Mouse (Mus musculus) forebrain, embryonic 12.5 days (tissue): ENCODE data around the gene Gm28434. TPM values are rescaled to one million over a fixed set of nuclear protein-coding genes. Genes with fewer than 3 reads are reported as not detected.

ENCODE experiments used
- ATAC-seq: fragments of 200-750 bp; cut with Nextera tagmentation; 2 replicates; pipeline ENCODE4 v1.8.0; 2017; ENCODE audit warnings: moderate TSS enrichment; ENCODE audit not compliant: low FRiP score
- H3K27ac ChIP-seq: fragments of 300-500 bp; sonication (generic); 2 replicates; pipeline ENCODE4 v1.5.1; 2016; ENCODE audit warnings: mild to moderate bottlenecking
- H3K27me3 ChIP-seq: fragments of 300-500 bp; sonication (generic); 2 replicates; pipeline ENCODE4 v1.6.1; 2016; ENCODE audit warnings: mild to moderate bottlenecking
- H3K36me3 ChIP-seq: fragments of 300-500 bp; sonication (generic); replicated peaks from 2 replicates; pipeline ENCODE4 v1.6.1; 2016; ENCODE audit warnings: mild to moderate bottlenecking
- H3K4me1 ChIP-seq: fragments of 300-500 bp; sonication (generic); 2 replicates; pipeline ENCODE4 v1.6.1; 2016
- H3K4me2 ChIP-seq: fragments of 300-500 bp; sonication (generic); 2 replicates; pipeline ENCODE4 v1.6.1; 2016; ENCODE audit warnings: mild to moderate bottlenecking, moderate library complexity
- H3K4me3 ChIP-seq: fragments of 300-500 bp; sonication (generic); replicated peaks from 2 replicates; pipeline ENCODE4 v1.5.1; 2016; ENCODE audit warnings: mild to moderate bottlenecking
- H3K9ac ChIP-seq: fragments of 300-500 bp; sonication (generic); 2 replicates; pipeline ENCODE4 v1.6.1; 2016; ENCODE audit warnings: mild to moderate bottlenecking
- H3K9me3 ChIP-seq: fragments of 300-500 bp; sonication (generic); 2 replicates; pipeline ENCODE4 v1.6.1; 2016
- WGBS: fragments of 180-500 bp; shearing (Covaris S2); methylation state at CpG from one replicate; pipeline ENCODE4 v1.1.7; 2016; 5-methylcytosine and 5-hydroxymethylcytosine counted together
- polyA plus RNA-seq: library from polyadenylated mRNA; unstranded; fragments of >200 nt; fragmentation: Nextera tagmentation; extraction: Ambion mirVana; gene quantifications from 2 replicates; pipeline ENCODE4 v1.2.1, GENCODE M21; 2016

The Gm28434 gene
- not detected in 2 replicates for polyA plus RNA-seq

DNA sequence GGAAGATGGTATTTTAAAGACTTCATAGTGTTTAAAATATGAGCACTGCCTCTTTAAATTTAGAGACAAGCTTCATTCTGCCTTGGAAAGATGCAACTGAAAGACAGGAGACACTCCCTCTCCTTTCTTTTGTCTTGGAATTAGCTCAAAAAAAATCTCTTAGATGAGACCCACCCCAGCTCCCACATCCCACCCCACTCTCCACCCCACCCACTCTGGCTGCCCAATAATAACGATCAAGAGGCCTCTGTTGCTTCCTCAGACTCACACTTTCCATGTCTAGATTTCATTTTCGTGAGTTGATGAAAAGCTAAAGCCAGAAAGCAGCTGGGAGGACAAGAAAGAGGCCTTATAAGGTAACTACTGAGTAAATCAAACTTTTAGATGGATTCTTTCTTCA is at the start of gene Gm28434, which contains the start of gene 2310003L06Rik:
Gene Gm28434 (plus strand): TSS at position 317 of the 400 bp plus-strand sequence.
Gene 2310003L06Rik (plus strand): TSS at position 259 of the 400 bp plus-strand sequence.
- no peak for ATAC-seq
- Histone ChIP-seq H3K4me3 (no peak within 1 kb of the TSS), H3K4me1 (no peaks in the 10 kb centered on the region), H3K9me3 (no peaks in the 10 kb centered on the region), H3K4me2 (no peak within 1 kb of the TSS), H3K27me3 (no peaks in the 10 kb centered on the region), H3K27ac (no peak within 1 kb of the TSS), H3K36me3 (no peaks in the 10 kb centered on the region), H3K9ac (no peak within 1 kb of the TSS)
- 48% methylated on average over 2 of the region's 2 CpGs for WGBS

DNA sequence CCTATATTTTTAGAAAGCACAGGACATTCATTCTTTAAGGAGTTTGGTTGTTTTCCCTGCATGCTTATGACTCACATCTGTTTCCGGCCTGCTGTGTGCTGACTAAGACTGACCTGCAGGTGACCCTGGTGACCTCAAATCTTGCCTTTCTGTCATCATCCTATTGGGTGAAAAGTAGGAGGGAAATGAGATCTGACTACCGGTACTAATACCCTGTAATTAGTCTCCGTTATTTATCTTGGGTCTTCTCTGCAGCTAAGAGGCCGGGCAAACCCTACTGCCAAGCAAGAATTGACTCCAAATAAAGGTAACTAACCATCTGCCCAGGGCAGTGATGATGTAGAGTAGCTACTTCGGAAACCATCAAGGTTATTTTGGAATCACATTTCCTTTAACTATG is 43.9 kb upstream of the Gm28434 start, which contains the start of gene Csn3:
Gene Csn3 (plus strand): TSS at position 208 of the 400 bp plus-strand sequence.
- WGBS, result 25% methylated on average over 5 of the region's 5 CpGs
- H3K4me3 ChIP-seq, result no peak within 1 kb of the TSS
- no peak for ATAC-seq
- no peak within 1 kb of the TSS for H3K9ac ChIP-seq
- H3K4me1 ChIP-seq, result no peaks in the 10 kb centered on the region
- H3K4me2 ChIP-seq, result no peak within 1 kb of the TSS
- H3K27ac ChIP-seq, result no peak within 1 kb of the TSS
- no peaks in the 10 kb centered on the region for H3K36me3 ChIP-seq
- no peaks in the 10 kb centered on the region for H3K27me3 ChIP-seq
- no peaks in the 10 kb centered on the region for H3K9me3 ChIP-seq

DNA sequence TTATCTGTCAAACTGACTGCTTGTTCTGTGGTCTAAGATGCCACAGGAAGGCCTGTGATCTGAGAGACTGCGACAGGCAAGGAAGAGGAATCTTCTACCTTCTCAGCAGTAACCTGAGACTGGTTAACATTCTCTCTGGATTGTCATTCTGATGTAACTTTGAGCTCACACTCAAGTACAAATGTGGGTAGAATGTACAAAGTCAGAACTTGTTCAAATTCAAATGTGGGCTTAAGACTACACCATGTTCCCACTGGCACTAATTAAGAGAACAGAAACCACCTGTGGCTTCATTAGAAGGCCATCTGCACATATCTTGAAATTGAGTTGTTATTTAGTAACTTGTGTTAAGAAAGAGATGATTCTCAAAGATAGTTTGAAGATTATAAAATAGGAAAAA is 37.7 kb upstream of the Gm28434 start:
- no peak for ATAC-seq
- H3K36me3 ChIP-seq, result no peaks in the 10 kb centered on the region
- WGBS, result 38% methylated on average over 1 of the region's 1 CpGs

DNA sequence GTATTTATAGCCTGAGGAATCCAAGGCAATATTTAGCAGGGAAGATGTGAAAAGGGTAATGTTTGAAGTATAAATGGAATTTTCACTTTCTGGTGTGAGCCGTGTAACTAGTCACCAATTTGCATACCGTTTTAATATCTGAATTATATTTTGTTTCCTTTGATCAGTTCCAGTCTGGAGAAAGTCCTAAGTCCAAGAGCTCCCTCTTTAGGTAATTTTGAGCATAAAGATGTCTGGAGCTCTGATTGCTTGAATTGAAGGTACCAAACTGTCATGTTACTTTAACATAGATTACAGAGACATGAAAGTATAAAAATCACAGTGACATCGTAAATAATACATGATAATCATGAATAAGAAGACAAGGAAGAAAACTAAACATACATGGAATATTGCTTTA is 28.6 kb upstream of the Gm28434 start:
- Histone ChIP-seq H3K4me1 (no peaks in the 10 kb centered on the region), H3K9me3 (no peaks in the 10 kb centered on the region), H3K4me3 (no peak overlapping the region), H3K36me3 (no peaks in the 10 kb centered on the region), H3K4me2 (no peak overlapping the region), H3K27ac (no peak overlapping the region), H3K9ac (no peak overlapping the region), H3K27me3 (no peaks in the 10 kb centered on the region)
- ATAC-seq, result no peak
- 49% methylated on average over 3 of the region's 3 CpGs for WGBS

More for the DNA sequence above, 37.7 kb upstream of the Gm28434 start:
- H3K4me1 ChIP-seq, result no peaks in the 10 kb centered on the region
- no peaks in the 10 kb centered on the region for H3K27me3 ChIP-seq
- no peak overlapping the region for H3K27ac ChIP-seq
- no peaks in the 10 kb centered on the region for H3K9me3 ChIP-seq
- no peak overlapping the region for H3K9ac ChIP-seq
- no peak overlapping the region for H3K4me2 ChIP-seq
- H3K4me3 ChIP-seq, result no peak overlapping the region

DNA sequence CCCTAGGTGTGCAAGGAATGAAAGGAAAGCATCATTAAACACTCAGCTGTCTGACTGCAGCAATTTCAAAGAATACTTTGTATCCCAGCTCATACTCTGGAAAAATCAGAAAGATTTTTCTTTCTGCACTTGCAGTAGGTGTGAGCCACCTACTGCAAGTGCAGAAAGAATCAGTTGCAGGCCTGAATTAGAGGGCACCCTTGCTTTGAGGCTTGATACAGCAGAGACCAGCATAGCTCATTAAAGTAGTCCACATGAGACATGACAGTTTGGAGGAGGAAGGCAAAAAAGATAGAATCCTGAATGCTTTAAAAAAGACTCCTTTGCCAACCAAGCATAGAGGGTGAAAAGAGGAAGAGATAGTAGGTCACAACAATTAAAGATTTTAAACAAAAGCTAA is 26.8 kb upstream of the Gm28434 start:
- no peak overlapping the region for H3K9ac ChIP-seq
- no peak overlapping the region for H3K4me2 ChIP-seq
- no peak overlapping the region for H3K4me3 ChIP-seq
- no peaks in the 10 kb centered on the region for H3K27me3 ChIP-seq
- no peak overlapping the region for H3K27ac ChIP-seq
- no peak for ATAC-seq
- no peaks in the 10 kb centered on the region for H3K9me3 ChIP-seq
- H3K36me3 ChIP-seq, result no peaks in the 10 kb centered on the region
- H3K4me1 ChIP-seq, result no peaks in the 10 kb centered on the region

DNA sequence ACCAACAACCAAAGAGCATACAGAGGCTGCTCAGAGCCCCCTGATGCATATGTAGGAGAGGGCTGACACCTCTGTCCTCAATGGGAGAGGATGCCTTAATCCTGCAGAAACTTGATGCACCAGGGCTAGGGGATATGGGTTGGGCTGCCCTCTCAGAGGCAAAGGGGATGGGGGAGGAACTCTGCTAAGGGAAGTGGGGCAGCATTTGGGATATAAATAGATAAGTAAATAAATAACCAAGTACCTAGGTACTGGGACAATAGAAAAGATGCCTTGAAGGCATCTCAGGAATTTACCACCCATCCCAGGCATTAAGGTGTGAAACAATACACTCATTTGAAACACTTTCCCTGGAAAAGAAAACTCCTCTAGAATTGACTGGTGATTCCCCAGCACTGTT is 17.5 kb upstream of the Gm28434 start:
- H3K36me3 ChIP-seq, result no peaks in the 10 kb centered on the region
- H3K4me1 ChIP-seq, result no peaks in the 10 kb centered on the region
- H3K9ac ChIP-seq, result no peak overlapping the region
- H3K4me2 ChIP-seq, result no peak overlapping the region
- no peaks in the 10 kb centered on the region for H3K27me3 ChIP-seq
- no peak overlapping the region for H3K4me3 ChIP-seq
- H3K9me3 ChIP-seq, result no peaks in the 10 kb centered on the region
- no peak overlapping the region for H3K27ac ChIP-seq
- ATAC-seq, result no peak

DNA sequence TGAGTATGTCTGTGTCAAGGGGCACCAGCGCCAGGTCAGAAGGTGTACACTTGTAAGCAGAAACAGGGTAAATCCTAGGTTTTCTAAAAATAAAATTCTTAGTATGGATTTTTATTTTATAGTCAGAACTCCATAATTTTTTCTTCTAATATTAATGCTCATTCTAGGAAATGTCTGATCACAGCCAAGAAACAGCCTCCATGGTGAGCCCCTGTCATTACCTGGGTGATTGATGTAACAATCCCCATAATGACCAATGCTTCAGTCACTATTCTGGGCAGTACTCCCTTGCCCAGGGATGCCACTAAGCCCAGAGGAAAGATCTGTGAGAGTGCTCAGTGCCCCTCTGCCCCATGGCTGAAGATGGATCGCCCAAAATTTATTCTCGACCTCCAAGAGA is 9.8 kb downstream of the Gm28434 start, which contains the start of gene Cabs1:
Gene Cabs1 (plus strand): TSS at position 301 of the 400 bp plus-strand sequence.
- Histone ChIP-seq H3K36me3 (no peaks in the 10 kb centered on the region), H3K9ac (no peak within 1 kb of the TSS), H3K4me1 (no peaks in the 10 kb centered on the region), H3K4me2 (no peak within 1 kb of the TSS), H3K27me3 (no peaks in the 10 kb centered on the region), H3K4me3 (no peak within 1 kb of the TSS), H3K27ac (no peak within 1 kb of the TSS), H3K9me3 (no peaks in the 10 kb centered on the region)
- WGBS, result 86% methylated on average over 3 of the region's 3 CpGs
- ATAC-seq, result no peak

DNA sequence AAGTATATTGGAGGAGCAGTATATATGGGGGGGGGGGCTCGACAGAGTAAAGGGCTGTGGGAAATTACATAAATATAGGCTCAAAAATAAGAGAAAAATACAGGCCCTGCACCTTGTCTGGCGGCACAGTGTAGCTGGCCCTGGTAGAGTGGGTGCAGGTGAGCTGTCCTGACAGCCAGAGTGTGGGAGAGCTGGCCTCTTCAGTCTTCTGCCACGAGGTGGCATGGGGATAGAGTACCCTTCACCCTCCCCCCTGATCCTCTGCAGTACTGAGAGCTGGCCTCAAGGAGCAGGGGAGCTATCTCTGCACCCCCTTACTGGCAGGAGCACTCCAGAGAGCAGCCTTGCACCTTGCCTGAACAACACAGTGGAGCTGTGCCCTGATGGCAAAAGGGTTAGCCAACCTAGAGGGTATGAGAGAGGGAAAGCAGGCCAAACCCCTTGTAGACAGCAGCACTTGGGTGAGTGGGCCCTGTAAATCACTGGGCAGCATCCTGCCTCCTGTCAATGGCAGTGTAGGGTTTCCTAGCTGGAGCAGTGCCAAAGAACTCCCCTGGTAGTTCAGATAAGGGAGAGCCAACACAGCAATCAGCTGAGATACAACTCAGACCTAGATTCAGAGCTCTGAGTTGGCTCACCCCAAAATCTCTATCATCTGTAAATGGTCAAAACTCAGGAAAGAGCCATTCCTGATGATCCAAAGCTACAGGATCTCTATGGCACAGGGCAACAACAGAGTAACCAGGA is 13.3 kb downstream of the Gm28434 start:
- Histone ChIP-seq H3K9ac (no peak overlapping the region), H3K36me3 (no peaks in the 10 kb centered on the region), H3K4me2 (no peak overlapping the region), H3K27ac (no peak overlapping the region), H3K4me1 (no peaks in the 10 kb centered on the region), H3K4me3 (no peak overlapping the region), H3K9me3 (no peaks in the 10 kb centered on the region), H3K27me3 (no peaks in the 10 kb centered on the region)
- 57% methylated on average over 3 of the region's 3 CpGs for WGBS
- ATAC-seq, result peak; percentile 33; the same call in 1 of the 2 replicates

DNA sequence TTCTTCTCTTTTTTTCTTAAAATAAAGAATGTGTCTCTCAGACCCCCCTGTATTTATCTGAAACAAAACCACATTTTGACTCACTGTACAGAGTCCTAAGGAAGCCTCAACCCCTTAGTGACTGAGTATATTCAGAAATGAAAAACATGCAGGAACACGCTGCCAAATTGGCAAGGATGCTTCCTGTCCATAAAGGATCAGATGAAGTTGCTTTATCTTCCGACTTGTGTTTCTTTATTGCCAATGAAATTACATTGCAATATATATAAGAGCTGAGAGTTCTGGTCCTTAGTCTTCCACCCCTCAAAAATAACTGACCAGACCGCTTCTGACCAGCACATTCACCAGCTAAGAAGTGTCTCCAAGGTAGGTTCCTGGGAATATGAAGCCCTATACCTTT is 32.9 kb downstream of the Gm28434 start, which contains the start of gene Smr3a:
Gene Smr3a (plus strand): TSS at position 301 of the 400 bp plus-strand sequence.
- no peak within 1 kb of the TSS for H3K4me3 ChIP-seq
- no peak within 1 kb of the TSS for H3K27ac ChIP-seq
- 91% methylated on average over 3 of the region's 3 CpGs for WGBS
- no peak within 1 kb of the TSS for H3K9ac ChIP-seq
- ATAC-seq, result no peak
- no peak within 1 kb of the TSS for H3K4me2 ChIP-seq
- H3K36me3 ChIP-seq, result no peaks in the 10 kb centered on the region
- H3K27me3 ChIP-seq, result no peaks in the 10 kb centered on the region
- no peaks in the 10 kb centered on the region for H3K9me3 ChIP-seq
- no peaks in the 10 kb centered on the region for H3K4me1 ChIP-seq

DNA sequence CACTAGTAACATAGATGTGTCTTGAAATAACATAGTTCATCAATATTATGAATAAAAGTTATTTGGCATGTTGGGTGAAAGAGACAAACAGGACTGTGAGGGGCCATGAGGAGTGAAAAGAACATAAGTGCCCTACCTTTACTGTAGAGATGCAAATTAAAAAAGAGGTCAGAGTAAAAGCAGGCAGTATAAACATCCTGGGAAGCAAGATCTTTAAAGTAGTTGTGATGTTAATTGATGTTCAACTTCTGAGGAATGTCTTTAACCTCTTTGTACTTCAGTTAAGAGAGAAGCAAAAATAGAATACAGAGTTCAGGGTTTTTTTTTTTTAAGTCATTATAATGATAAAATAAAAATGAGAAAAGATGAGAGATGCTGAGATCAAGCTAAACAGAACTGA is 35.9 kb downstream of the Gm28434 start:
- Histone ChIP-seq H3K4me1 (no peaks in the 10 kb centered on the region), H3K4me2 (no peak overlapping the region), H3K27me3 (no peaks in the 10 kb centered on the region), H3K9ac (no peak overlapping the region), H3K36me3 (no peaks in the 10 kb centered on the region), H3K9me3 (no peaks in the 10 kb centered on the region), H3K27ac (no peak overlapping the region), H3K4me3 (no peak overlapping the region)
- no peak for ATAC-seq

Other genes with a start within 250 kb of the Gm28434 start
- gene Csn1s2a, start 194.9 kb upstream of the Gm28434 start, polyA plus RNA-seq, result not detected in 2 replicates
- not detected in 2 replicates for gene Csn1s2b, start 161.4 kb upstream of the Gm28434 start, polyA plus RNA-seq
- not detected in 2 replicates for gene Prr27, start 143.8 kb upstream of the Gm28434 start, polyA plus RNA-seq
- gene Odam, start 84.5 kb upstream of the Gm28434 start, polyA plus RNA-seq, result not detected in 2 replicates
- gene Csn3, start 43.9 kb upstream of the Gm28434 start, polyA plus RNA-seq, result not detected in 2 replicates
- not detected in 2 replicates for gene 2310003L06Rik, start 58 bp upstream of the Gm28434 start, polyA plus RNA-seq
- not detected in 2 replicates for gene Cabs1, start 9.9 kb downstream of the Gm28434 start, polyA plus RNA-seq
- gene Smr3a, start 33.0 kb downstream of the Gm28434 start, polyA plus RNA-seq, result not detected in 2 replicates
- gene Smr2, start 117.0 kb downstream of the Gm28434 start, polyA plus RNA-seq, result not detected in 2 replicates
- not detected in 2 replicates for gene Gm11116, start 142.0 kb downstream of the Gm28434 start, polyA plus RNA-seq
- gene Gm11115, start 184.6 kb downstream of the Gm28434 start, polyA plus RNA-seq, result not detected in 2 replicates